9 mouse cellular contexts compared by ENCODE assay signal in genomic region chr1:89968111-89968851, GRCm38 (mm10). TPM values are rescaled to one million over a fixed set of nuclear protein-coding genes. Genes with fewer than 3 reads are reported as not detected.
A peak's percentile ranks its signal among the peaks of the same experiment; 100 is the strongest.
DNase-seq lines count a peak whose midpoint lies in the region; ATAC-seq and TF ChIP-seq lines count a peak whose summit lies in the region.
"Had no signal": no experiment of that assay in that cellular context is flagged by ENCODE, and none has a peak within 500 bp of the region (broad histone marks: within the 10 kb centered on the region; RNA-seq: fewer than 3 reads in every experiment).

No protein-coding gene starts in this region.

- H3K36me3 ChIP-seq in kidney, postnatal 0 days (ENCODE audit: insufficient read depth, low read length) = no peaks in the 10 kb centered on the region
- no peaks in the 10 kb centered on the region for H3K36me3 ChIP-seq in midbrain, embryonic 12.5 days

- peak overlapping the region; percentile 18; the same call in 1 of the 2 replicates for H3K9ac ChIP-seq in kidney, postnatal 0 days (ENCODE audit: low read depth, low read length)
- H3K9ac ChIP-seq in midbrain, embryonic 12.5 days (replicated peaks) = peak overlapping the region; percentile 68

- H3K4me2 ChIP-seq in kidney, postnatal 0 days (ENCODE audit: low read length) = peak overlapping the region; percentile 95
- H3K4me2 ChIP-seq in midbrain, embryonic 12.5 days (replicated peaks) = peak overlapping the region; percentile 97

- WGBS in kidney, postnatal 0 days = under 1% methylated on average over 95 of the region's 95 CpGs
- under 1% methylated on average over 93 of the region's 95 CpGs for WGBS in midbrain, embryonic 12.5 days

- H3K4me1 ChIP-seq in kidney, postnatal 0 days (replicated peaks; ENCODE audit: insufficient read depth, low read length) = peaks cover 2% of the 10 kb centered on the region; the same call in 1 of the 2 replicates
- peaks cover 8% of the 10 kb centered on the region for H3K4me1 ChIP-seq in midbrain, embryonic 12.5 days

- no peak for TF ChIP-seq CTCF in kidney, postnatal 0 days (IDR thresholded peaks at IDR 0.05; ENCODE audit: low read depth)

- H3K27ac ChIP-seq in kidney, postnatal 0 days = no peak overlapping the region
- no peak overlapping the region for H3K27ac ChIP-seq in midbrain, embryonic 12.5 days (replicated peaks)

- DNase-seq in kidney, postnatal 0 days (ENCODE audit: low spot score) = peak; percentile 14
- no peak for DNase-seq in kidney, adult 11 months
- DNase-seq in cerebellum, adult 18-20 months = peak; percentile 48 to 82
- peak; percentile 28 to 48 for DNase-seq in frontal cortex, postnatal 10 days (ENCODE audit: low spot score in 2 of 2)
- DNase-seq in layer of hippocampus, adult 9-11 months = peak; percentile 52
- peak; percentile 39 for DNase-seq in telencephalon, adult 2 months (ENCODE audit: low read depth, low spot score)
- no peak for DNase-seq in testis, postnatal 14 days (ENCODE audit: low spot score)

- peak overlapping the region; percentile 55 for H3K4me3 ChIP-seq in kidney, postnatal 0 days (replicated peaks; ENCODE audit: low read depth, low read length)
- H3K4me3 ChIP-seq in midbrain, embryonic 12.5 days = peak overlapping the region; percentile 71

- H3K27me3 ChIP-seq in kidney, postnatal 0 days (ENCODE audit: insufficient read depth, low read length) = peaks cover 43% of the 10 kb centered on the region
- peaks cover 89% of the 10 kb centered on the region for H3K27me3 ChIP-seq in midbrain, embryonic 12.5 days

- H3K9me3 ChIP-seq in kidney, postnatal 0 days (replicated peaks; ENCODE audit: low read length) = no peaks in the 10 kb centered on the region
- H3K9me3 ChIP-seq in midbrain, embryonic 12.5 days = no peaks in the 10 kb centered on the region

- ATAC-seq in kidney, postnatal 0 days (replicated peaks; ENCODE audit: low FRiP score, low read depth) = 0 out of 2 replicates have a peak, but pooled peaks have one; percentile 17
- 0 out of 2 replicates have a peak, but pooled peaks have one; percentile 23 for ATAC-seq in midbrain, embryonic 12.5 days (ENCODE audit: low FRiP score, low read depth)

RNA-seq across cellular contexts. Expression of gene Gbx2, which starts 37.3 kb away (rescaled TPM):
- polyA plus RNA-seq in kidney, postnatal 0 days (2015; fragmentation: Nextera tagmentation; extraction: Ambion mirVana) = not detected in 2 replicates
- polyA plus RNA-seq in midbrain, embryonic 12.5 days (2016; fragmentation: Nextera tagmentation; extraction: Ambion mirVana) = 29.7 and 39.2 TPM in 2 replicates

RNA-seq across cellular contexts. Expression of gene Asb18, which starts 46.2 kb away (rescaled TPM):
- not detected in 2 replicates for polyA plus RNA-seq in kidney, postnatal 0 days (2015; fragmentation: Nextera tagmentation; extraction: Ambion mirVana)
- 0.18 and 0.25 TPM in 2 replicates for polyA plus RNA-seq in midbrain, embryonic 12.5 days (2016; fragmentation: Nextera tagmentation; extraction: Ambion mirVana)
- polyA plus RNA-seq: large intestine, adult 2 months had no signal

Comparison
In these comparisons a context has a peak if more than half of its experiments do, and no peak if none do; other contexts are left out.
1. DNase-seq: peak in kidney, postnatal 0 days (single experiment), cerebellum, adult 18-20 months (2 of 2), frontal cortex, postnatal 10 days (2 of 2), layer of hippocampus, adult 9-11 months (single experiment) and telencephalon, adult 2 months (single experiment); none in kidney, adult 11 months (single experiment) and testis, postnatal 14 days (single experiment).
2. RNA of gene Gbx2, which starts 37.3 kb away (polyA plus RNA-seq): 29.7 to 39.2 TPM in midbrain, embryonic 12.5 days; not detected in kidney, postnatal 0 days; every median in the first group is over 10 times any median in the second.